Mouse (Mus musculus): ENCODE results near the gene Il18r1. TPM values are rescaled to one million over a fixed set of nuclear protein-coding genes. Genes with fewer than 3 reads are reported as not detected.

The Il18r1 gene
- 0.12 and 0.17 TPM in 2 replicates for polyA plus RNA-seq (2012; rRNA removed)

DNA sequence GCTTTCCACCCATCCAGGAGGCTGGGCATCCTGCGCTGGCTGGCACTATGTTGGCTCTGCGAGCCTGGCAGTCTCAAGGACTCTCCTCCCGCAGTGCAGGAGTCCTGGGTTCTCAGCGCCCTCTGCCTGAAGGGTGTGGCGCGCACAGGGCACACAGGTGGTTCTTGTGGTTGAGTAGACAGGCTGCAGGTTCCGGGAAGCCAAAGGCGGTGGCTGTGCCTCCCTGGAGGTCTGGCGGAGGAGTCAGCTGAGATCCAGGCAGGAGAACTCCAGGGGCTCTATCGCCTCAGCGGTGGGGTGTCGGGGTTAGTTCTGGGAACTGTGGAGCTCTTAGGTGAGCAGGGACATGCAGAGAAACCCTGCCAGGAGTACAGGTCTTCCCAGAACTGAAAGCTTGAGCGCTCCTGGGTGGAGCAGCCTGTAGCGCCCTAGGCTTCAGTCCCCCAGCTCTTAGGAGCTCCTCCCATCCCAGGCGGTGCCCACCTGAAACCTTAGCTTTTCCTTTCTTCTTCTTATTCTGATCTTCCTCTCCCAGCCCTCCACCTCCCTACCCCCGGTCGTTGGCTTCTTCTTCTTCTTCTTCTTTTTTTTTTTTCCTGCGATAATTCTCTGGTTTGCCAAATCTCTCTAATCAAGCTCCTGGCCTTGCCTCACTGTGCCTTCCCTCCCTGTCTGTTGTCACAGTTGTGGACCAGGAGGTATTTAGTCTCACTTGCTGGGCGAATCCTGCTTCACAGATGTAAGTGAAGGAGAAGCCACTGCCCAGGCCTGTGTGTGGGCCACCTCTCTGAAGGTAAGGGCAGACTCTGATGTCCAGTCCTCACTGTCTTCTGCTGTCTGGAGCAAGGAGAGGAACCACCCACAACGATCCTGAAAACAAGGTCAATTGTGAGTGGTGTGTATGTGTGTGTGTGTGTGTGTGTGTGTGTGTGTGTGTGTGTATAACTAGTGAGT, at the start of gene Il18r1:
Gene Il18r1, plus strand, starts transcription at position 76 of the 954 bp plus-strand sequence.
- DNase-seq (ENCODE audit: extremely low spot score in 1 of 2, low spot score in 1 of 2), result no peak

DNA sequence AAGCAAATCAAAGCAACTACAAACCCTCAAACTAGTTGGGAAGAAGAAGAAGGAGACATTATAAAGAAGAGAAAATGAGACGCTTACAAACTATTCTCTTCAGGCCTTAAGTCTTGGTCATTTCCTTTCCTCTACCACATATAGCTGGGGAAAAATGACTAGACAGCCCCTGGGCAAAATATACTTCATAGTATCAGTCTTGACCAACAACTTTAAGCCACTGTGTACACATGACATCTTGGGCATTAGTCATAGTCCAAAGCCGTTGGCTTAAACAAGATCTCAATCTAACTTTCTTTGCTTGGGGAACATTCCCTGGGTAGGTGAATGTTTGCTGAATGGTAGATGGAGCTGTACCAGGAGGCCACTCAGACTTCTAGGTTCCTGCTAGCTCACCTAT, 48.3 kb upstream of the Il18r1 start:
- DNase-seq (ENCODE audit: extremely low spot score in 1 of 2, low spot score in 1 of 2), result no peak

DNA sequence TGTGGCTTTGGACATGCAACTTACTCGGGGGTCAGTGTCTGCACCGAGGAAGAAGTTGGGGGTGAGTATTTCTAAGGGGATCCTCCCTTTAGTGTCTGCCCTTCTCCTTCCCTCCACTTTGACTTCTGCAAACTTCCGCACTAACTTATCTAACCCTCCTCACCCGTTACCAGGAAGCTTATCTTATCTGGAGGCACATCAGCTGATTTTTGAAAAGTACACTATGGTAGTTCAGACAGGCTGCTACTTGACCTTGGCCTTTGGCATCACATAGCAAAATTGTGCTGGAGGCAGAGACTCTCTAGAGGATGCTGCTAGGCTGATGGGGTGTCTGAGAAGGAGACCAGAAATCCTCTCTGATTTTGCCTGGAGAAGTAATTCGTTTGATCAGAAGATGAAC, 46.8 kb upstream of the Il18r1 start:
- DNase-seq (ENCODE audit: extremely low spot score in 1 of 2, low spot score in 1 of 2), result no peak

DNA sequence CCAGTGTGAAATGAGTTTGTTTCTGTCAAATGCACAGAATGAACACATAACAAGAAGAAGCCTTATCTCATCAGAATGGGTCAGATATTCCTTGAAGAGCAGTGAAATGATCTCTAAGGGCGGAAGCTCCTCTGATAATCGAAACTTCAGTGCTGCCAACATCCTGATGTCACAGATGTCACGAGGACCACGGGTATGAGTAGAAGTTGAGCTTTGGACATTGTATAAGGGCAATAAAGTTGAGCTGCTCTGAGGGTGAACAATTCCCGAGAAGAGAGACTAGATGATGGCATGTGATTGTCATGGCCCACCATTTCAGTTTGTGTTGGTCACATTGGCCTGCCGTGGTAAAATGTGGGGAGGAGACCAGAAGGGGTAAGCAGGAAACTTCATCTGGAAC, 41.5 kb upstream of the Il18r1 start:
- DNase-seq (ENCODE audit: extremely low spot score in 1 of 2, low spot score in 1 of 2), result no peak

DNA sequence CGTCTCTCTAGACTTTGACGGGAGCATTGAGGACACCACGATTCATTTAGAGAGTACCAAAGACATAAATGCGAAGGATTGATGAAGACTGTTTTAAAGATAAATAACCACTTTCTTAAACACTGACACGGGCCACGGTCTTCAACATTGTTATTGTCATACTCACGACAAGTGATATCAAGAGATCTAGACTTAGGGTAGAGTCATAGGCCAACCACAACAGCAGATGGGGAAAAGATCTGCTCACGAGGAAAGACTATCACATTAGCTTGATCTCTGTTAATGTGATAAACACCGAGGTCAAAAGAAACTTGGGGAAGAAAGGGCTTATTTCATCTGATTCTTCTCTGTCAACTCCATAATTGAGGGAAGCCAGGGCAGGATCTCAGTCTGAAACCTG, 38.1 kb upstream of the Il18r1 start:
- no peak for DNase-seq (ENCODE audit: extremely low spot score in 1 of 2, low spot score in 1 of 2)

DNA sequence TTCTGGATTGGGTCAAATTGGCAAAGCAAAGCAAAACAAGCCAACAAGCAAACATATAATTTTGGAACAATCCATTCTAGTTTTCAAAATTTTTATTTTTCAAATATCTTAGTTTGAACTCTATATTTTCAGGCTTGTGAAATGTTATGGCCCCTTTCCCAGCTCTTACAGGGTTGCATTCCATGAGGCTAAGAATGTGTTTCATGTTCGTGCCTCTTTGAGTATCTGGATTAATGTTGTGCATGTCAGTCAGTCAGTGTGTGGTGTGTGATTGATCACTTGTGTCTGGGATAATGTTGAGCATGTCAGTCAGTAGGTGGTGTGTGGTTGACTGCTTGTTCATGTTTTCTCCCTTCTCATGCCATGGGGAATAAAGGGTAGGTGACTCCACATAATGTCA, 37.5 kb upstream of the Il18r1 start:
- DNase-seq (ENCODE audit: extremely low spot score in 1 of 2, low spot score in 1 of 2), result no peak

DNA sequence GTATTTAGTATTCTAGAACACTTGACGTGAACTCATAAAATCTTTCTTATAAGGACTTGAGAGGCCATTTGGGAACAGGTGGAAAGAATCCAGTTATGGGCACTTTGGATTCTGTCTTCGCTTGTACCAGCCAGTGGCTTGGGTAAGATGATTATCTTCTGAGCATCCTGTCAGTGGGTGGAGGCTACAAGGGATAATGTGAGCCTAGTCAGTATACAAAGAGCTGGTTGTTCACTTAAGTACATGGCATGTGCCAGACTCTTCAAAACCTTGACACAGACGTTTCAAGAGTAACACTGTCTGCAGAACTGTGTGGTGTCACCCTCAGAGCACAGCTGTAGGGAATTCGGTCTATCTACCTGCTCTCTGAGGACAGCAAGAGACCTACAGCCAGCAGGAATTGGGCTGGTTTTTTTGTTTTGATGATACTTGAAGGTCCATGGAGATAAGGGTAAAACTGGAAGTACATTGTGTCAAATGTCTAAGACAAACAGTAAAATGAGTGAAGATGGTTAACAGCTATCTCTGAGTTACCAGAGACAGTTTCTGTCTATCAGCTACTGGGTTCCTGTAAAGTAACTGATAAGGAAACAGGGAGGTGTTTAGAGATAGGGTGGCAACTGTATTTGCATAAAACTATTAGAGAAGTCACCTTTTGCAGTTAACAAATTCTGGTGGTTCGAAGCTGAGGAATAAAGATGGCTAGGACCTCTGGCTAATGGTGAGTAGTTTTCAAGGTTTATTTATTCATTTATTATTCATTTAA, 36.3 kb upstream of the Il18r1 start, which contains the start of gene Il1rl1:
Gene Il1rl1, plus strand, starts transcription at position 661 of the 766 bp plus-strand sequence.
- DNase-seq (ENCODE audit: extremely low spot score in 1 of 2, low spot score in 1 of 2), result no peak

DNA sequence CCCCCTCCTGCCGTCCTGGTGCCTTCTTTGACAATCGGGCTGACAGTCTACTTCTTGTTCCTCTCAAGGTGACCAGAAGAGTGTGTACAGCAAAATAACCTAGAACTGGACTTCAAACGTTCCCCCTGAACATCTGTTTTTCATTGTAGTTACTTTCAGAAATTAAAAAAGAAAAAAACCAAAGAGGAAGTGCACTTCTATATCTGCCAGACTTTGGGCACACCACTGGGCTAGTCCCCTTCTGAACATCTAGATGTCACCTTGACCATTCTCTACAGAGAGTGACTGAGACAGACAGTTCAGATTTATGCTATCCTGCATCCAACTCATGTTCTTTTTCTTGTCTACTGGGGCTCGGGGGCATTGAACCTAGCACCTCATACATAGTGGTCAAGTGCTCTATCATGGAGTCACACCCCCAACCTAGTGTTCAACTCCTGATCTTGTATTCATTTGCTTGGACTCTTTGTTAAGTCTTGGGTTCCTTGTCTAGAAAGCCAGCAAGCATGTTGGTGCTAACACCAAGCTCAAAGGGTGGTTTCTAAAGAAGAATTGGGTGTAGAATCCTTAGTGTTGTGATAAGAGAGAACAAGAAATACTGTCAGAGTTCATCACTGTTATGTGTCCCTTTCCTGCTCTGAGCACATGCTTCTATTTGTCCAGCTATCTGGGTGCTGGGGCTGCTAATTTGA, 35.1 kb upstream of the Il18r1 start:
- no peak for DNase-seq (ENCODE audit: extremely low spot score in 1 of 2, low spot score in 1 of 2)

DNA sequence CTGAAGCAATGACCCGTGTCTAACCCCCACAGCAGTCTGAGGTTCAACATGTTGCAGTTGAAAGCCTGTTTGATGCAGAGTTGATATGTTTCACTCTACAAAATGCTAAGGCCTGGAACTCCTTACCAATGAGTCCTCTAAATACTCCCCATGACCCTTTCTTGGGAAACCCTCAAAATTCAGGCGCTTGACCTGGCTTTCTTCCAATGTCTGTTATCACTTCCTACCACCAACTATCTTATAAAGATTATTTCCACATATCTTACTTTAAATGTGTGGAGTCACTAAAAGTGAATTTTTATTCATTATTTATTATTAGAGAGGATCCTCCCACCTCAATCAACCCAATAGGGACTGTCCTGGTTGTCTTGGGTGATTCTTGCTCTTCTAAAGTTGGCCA, 33.2 kb upstream of the Il18r1 start:
- DNase-seq (ENCODE audit: extremely low spot score in 1 of 2, low spot score in 1 of 2), result no peak

DNA sequence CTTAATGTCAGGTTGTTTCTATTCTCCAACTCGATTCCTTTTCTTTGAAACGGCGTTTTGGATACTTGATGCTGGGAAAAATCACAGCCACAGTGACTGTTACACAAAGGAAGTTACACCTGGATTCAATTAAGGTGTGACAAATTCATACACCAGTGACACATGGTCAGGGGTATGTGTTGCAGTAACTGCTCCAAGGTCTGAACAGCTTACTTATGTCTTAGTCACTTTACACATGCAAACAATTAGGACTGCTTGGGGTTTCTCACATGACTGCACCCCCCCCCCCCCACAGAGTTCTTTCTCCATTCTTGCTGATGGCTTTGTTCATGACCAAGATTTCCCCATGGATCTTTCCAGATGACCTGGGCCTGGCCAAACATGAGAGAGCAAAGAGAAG, 29.4 kb upstream of the Il18r1 start:
- no peak for DNase-seq (ENCODE audit: extremely low spot score in 1 of 2, low spot score in 1 of 2)

DNA sequence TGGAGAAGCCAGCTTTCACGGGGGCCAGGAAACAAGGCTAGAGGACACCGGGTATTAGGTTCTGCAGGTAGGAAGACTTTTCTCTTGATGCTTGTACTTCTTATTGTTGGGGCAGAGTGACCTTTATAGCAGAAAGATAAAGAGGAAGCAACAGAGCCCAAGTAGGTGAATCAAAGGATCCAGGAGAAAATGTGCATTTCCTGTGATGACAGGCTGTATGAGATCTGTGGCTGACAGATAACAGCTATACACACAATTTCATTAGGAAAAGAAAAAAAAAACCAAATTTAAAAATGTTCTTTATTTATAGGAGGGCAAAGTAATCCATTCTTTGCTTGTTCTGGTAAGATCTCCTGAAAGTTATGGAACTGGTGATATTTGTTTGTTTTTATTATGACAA, 28.0 kb upstream of the Il18r1 start:
- DNase-seq (ENCODE audit: extremely low spot score in 1 of 2, low spot score in 1 of 2), result no peak

DNA sequence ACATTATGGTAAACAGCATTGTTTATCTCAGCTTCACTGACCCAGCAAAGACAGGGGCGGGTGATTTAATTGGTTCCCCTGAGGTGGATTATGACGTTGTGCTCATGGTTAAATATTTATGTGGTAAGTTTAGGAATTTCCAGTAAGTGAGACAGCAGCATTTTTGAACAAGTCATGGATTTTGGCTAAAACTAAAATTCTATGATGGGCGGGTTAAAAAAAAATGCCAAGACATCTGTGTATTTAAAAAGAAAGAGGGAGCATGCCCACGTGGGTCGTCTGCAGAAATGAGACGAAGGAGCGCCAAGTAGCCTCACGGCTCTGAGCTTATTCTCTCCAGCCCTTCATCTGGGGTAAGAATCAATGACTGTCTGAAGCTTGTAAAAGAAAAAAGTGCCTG, 25.8 kb upstream of the Il18r1 start:
- no peak for DNase-seq (ENCODE audit: extremely low spot score in 1 of 2, low spot score in 1 of 2)

DNA sequence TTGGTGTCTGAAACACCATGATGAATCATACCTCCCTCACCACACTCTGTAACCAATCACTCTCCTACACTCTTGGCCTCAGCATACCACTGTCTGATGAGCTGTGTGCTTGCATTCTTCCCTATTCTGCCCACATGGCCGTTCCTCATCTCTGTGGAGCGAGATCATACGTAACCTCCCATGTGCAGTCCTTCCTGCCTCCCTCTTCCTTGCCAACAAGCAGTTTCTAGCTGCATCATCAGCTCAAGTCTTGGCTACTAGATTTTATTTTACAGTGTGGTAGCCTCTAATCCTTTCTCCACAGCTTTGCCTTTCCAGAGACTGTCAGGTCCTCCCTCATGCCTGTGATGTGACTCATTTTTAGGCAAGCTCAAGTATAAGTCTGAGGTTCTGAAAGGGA, 20.6 kb upstream of the Il18r1 start:
- DNase-seq (ENCODE audit: extremely low spot score in 1 of 2, low spot score in 1 of 2), result peak in 1 of 2 experiments; percentile 43

DNA sequence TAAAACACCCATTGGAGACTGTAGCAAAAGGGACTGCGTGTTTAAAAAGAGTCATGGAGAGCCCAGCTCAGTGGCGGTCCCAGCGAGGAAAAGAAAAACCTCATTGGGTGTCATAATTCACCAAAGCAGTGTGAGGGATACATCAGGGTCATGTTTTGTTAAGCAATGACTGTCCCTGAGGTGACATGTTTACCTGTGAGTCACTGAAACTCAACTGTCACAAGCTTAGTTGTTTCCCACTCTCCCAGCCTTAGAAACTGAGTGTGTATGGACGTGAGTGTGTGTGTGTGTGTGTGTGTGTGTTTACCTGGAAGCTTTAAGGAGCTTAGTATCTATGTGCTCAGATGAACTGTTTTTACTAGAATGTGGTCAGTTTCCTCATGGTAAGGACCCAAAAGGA, 2.0 kb downstream of the Il18r1 start:
- DNase-seq (ENCODE audit: extremely low spot score in 1 of 2, low spot score in 1 of 2), result no peak

DNA sequence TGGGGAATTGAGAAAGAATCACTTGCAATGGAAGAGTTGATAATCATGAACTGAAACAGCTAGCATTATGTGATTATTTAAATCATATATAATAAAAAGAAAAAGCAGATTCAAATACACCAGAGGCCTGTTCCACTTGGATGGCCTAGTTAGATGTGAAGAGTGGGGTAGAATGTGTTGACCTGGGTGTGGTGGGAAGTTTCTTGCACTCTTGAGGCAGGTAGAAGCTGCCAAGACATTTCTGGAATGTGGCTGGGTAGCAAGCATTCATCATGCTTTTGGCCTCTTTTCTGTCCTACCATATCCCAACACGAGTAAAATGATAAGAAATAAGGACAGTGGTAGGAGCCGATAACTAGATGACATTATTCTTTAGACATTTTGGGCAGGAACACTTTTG, 3.5 kb downstream of the Il18r1 start:
- no peak for DNase-seq (ENCODE audit: extremely low spot score in 1 of 2, low spot score in 1 of 2)

DNA sequence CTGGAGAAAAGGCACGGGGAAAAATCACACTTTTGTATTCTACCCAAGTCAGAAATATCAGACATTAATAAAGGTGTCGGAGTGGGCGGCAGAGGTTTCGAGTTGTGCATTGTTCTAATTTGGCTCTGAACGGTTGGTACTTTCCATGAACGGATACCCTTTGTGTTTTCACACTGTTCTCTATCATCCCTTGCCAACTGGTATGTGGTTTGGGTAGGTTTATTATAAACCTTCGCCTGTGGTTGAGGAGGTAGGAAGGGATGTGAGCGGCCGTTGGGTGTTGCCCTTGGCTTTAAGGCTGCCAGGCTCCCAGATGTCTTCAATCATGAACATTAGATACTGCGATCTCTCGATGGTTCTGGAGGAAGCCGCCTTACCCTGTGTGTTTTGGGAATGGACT, 4.5 kb downstream of the Il18r1 start:
- DNase-seq (ENCODE audit: extremely low spot score in 1 of 2, low spot score in 1 of 2), result no peak

DNA sequence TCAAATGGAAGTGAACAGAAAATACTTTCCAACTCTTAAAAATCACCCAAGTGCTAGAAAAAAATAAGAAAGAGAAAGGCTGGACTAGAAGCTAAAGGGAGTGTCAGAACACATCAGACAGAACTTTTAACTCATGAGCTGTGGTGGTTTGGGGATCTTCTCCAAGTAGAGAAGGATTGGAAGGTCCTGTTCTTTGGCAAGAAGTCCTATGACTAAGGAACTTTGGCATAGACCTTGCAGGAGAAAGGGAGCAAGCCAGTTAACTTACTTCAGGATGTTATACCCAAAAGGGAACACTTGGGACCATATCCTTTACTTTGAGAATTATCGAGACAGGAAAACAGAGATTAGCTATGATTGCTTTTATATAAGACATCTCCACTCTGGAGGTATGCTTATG, 7.0 kb downstream of the Il18r1 start:
- DNase-seq (ENCODE audit: extremely low spot score in 1 of 2, low spot score in 1 of 2), result no peak

DNA sequence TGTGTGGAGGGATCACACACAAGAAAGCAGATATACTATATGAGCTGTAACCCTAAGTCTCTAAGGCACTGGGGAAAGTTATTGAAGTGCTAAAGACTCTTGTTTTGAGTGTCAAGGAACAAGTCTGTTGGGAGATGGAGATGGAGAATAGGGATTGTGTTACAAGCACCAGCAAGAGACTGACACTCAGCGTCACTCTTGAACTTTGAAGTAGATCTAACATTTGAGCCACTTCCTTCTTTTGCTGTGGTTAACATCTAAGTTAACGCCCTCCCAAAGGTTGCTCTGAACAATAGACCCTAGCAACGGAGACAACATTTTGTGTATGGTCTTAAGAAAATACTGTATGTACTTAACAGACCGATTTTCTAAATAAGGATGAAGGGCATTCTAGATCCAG, 8.3 kb downstream of the Il18r1 start:
- DNase-seq (ENCODE audit: extremely low spot score in 1 of 2, low spot score in 1 of 2), result no peak

DNA sequence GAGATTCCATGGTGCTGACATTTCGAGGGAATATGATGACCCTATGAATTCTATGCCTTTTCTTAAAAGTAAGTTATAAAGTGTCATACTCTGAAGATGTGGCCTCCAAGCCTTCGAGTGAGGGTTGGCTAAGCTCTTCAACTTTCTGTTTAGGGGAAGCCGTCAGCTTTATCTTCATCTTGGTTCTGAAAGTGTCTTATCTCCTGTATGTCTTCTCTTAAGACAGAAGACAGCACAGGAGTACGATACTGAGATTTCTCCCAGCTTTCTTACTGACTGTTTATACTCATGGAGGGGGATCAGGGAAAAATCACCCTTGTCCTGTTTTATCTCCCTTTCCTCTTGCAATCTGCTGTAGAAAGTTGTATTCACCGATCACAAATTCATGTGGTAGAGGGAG, 9.0 kb downstream of the Il18r1 start:
- DNase-seq (ENCODE audit: extremely low spot score in 1 of 2, low spot score in 1 of 2), result no peak

DNA sequence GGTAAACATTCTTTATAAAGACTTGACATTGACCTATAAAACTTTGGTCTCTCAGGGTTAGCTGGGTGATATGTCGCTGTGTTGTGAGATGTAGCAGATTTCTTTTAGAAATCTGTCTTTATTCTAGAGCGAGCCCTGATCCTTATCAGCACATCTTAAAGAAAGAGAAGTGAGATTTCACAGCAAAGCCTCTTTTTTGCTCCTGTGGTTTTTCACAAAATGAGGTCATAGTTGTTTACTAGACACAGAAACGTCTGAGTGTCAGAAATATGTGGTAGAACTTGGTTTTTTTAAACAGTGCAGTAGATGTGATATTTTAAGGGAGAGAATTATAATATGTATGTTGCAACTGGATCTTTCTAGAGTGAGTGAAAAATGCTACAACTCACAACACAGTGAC, 10.3 kb downstream of the Il18r1 start:
- no peak for DNase-seq (ENCODE audit: extremely low spot score in 1 of 2, low spot score in 1 of 2)

DNA sequence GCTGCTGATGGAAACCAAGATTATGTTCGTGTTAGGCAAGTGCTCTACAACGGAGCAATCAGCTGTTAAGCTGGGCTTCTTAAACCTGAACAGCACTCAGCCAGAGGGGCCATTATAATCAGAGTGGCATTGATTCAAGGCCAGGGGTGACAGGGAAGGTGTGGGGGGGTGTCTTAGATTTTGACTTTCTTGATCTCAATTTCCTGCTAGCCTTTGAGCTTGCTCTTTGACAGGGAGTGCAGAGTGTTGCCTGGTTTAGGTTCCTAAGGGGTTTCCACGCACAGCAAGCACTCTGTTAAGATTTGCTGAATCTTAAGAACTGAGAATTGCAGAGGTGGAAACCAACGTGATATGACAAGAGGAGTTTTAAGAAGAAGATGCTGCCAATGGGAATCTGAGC, 11.4 kb downstream of the Il18r1 start:
- DNase-seq (ENCODE audit: extremely low spot score in 1 of 2, low spot score in 1 of 2), result peak in 1 of 2 experiments; percentile 3

All from frontal cortex, adult 2 months (tissue).